Mouse (Mus musculus) layer of hippocampus, adult 9-10 months (tissue): ENCODE data around the gene B9d2.

Experiments used
- DNase-seq: peaks from one replicate; pipeline ENCODE4 v3.0.0; 2022; ENCODE audit warnings: low spot score

Gene B9d2

GRCm38 (mm10) chr7:25680514-25681258, at the start of gene B9d2:
B9d2 (plus strand) TSS chr7:25680780.
- peak; percentile 91 for DNase-seq

- DNase-seq, result no peak
Observed at GRCm38 (mm10) chr7:25632679-25633078, 47.9 kb upstream of the B9d2 start.

DNA sequence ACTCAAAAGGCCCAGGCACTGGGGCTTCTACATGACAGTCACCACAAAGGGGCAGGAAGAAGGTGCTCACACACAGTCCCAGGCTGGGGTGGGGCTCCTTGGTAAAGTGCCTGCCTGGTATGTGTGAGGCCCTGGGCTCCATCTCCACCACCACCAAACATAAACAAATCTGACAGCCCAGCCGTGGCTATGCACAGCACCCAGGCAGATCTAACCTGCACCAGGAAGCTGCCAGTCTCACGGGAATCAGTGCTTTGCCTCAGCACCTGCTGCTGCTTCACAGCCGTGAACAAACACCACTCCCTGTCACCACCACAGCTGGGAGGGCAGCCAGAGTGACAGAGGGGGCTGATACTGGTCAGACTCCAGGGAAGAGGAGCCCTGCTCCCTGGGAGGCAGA, 44.2 kb upstream of the B9d2 start:
- no peak for DNase-seq

- no peak for DNase-seq
Observed at GRCm38 (mm10) chr7:25637099-25637498, 43.5 kb upstream of the B9d2 start.

DNA sequence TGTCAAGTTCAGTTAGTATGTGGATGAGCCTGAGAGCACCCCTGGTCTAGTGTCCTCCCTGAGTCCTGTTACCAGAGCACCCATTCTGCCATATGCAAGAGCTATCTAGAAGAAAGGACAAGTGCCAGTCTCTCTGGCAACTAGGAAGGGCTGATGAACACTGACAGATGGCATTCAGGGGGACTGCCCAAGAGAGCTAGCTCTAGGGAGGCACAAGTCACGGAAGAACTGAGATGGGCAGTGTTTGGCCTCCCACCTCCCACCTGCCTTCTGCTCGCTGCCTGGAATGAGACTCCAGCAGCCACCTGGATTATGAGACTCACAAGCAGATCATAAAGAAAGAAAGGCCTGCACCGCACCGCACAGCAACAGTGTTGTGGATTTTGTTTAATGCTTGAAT, 40.8 kb upstream of the B9d2 start:
- no peak for DNase-seq

DNA sequence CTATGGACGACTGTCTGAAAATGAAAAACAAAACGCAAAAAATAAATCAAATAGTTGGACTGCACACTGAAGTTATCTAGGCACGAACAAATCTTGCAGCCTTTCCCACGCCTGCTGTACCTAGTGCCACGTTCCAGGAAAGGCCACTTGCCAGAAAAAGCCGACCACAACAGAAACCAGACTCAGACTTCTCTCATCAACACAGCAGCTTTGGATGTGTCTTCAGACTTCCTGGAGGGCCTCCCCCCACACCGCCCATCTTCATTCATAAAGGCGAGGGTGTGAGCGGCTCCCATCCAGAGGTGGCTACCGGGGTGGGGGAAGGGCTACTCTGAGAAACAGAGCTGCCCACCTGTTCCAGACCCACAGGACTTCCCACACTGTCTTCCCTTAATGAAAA, 36.4 kb upstream of the B9d2 start:
- DNase-seq, result no peak

GRCm38 (mm10) chr7:25644631-25645030, 35.9 kb upstream of the B9d2 start:
- no peak for DNase-seq

DNA sequence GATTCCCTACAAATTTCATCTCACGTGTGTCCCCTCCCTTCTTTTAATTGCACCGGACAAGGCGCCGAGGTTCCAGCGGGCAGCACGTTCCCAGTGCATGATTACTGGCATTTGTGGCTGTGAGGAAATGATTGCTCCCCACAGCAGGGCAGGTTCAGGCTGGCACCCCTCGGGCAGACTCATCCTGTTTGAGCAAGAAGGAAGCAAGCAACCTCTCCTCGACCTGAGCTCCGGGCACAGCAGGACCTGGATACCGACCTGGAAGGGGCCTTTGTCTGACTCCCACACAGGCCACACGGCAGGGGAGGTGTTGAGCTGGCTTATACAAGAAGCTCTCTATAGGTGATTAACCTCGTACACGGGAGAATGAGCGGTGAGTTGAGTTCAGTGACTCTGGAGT, 35.5 kb upstream of the B9d2 start:
- no peak for DNase-seq

DNA sequence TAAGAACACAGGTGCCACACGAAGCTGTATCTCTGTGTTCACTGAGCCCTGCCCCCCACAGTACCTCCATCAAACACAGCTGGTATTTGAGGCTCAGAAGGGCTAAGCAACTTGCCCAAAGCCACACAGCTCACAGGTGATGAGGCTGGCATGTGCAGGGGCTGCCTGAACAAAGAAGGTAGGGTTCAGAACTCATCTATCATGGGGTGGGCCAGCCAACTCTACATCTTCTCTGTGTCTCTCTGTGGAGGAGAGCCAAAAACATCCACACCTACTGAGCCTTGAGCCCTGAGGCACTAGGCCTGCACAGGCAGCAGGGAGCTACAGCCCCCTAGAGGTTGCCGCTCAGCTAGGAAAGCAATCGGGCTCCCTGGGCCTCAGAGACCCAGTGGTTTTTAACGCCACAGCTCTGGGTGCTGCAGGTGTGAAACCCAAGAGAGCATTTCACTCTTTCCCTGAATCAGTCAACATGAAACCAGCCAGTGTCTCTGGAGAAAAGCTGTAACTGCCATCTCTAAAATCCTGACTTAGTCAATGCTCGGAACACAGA, 32.9 kb upstream of the B9d2 start:
- DNase-seq, result no peak

GRCm38 (mm10) chr7:25649839-25650238, 30.7 kb upstream of the B9d2 start:
- no peak for DNase-seq

GRCm38 (mm10) chr7:25651281-25651680, 29.3 kb upstream of the B9d2 start:
- DNase-seq, result no peak

- no peak for DNase-seq
Observed at GRCm38 (mm10) chr7:25652244-25652759, 28.3 kb upstream of the B9d2 start.

DNA sequence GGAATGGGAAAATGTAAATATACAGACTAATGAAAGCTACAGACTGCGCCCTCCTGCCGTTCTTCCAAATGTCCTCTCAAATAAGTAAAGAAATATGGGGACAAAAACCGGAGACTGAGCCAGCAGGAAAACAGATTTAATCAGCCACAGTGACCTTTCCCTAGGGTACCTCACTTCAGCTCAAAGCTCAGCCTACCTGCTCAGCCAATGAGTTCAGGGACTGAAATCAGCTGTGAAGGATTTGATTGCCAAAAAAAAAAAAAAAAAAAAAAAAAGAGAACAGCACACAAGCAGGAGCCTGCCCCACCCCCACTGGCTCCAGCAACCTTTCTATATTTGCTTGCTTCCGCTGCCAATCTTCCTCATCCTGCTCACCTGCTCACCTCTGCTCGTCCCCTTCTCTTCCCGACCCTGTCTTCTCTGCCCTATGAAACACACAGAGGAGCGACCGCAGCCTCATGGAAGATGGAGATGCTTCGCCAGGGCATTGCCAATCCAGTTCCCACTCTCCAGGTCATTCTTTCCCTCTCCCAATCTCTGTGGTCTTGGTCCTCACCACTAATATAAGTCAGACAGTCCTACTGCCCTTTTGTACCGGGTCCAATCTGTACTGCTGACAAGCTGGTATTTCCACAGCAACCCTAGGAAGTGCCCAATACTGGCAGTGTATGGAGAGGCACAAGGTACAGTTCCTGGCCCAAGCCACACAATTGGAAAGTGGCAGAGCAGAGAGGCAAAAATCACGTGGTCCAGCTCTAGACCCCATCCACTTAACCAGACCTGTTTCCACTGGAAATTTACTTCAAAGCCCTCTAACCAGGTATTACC, 24.8 kb upstream of the B9d2 start:
- DNase-seq, result no peak

GRCm38 (mm10) chr7:25657785-25658184, 22.8 kb upstream of the B9d2 start:
- no peak for DNase-seq

DNA sequence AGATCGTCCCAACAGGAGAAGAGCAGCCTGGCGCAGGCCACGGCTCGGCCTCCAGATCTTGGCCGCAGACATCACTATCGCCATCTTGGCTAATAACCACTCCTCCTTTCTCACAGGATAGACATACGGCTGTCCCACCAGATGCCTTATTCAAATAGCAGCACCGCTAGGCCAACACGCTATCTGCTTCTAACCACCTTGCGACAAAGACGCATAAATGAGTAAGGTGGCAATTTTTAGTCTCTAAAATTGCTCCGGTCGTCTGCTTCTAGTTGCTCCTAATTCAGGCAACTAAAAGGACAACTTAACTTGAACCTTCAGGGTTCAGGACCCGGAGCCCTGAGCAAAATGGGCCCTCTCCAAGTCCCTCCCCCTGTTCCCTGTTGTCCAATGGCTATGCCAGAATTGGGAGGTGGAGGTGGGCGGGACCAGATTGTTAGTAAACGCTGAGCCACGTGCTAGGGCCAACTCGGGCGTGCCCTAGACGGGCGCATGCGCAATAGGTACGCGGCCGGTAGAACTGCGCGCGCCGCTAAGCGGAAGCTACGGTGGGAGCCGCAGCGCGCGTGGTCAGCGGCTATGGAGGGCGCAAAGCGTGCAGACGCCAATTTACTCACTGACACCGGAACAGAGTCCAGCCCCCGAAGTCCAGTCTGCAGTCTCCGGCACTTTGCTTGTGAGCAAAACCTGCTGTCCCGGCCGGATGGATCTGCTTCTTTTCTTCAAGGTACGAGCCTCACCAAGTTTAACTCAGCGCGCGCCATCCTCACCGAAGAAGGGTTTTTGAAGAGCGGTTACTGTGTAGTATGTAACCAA, 21.7 kb upstream of the B9d2 start, which contains the start of the genes Bckdha and Exosc5:
Bckdha (minus strand) TSS at position 325 of the 816 bp plus-strand sequence.
Exosc5 (plus strand) TSS at position 508 of the 816 bp plus-strand sequence.
- peak; percentile 99 for DNase-seq

- no peak for DNase-seq
Observed at GRCm38 (mm10) chr7:25666381-25666780, 14.2 kb upstream of the B9d2 start.

DNA sequence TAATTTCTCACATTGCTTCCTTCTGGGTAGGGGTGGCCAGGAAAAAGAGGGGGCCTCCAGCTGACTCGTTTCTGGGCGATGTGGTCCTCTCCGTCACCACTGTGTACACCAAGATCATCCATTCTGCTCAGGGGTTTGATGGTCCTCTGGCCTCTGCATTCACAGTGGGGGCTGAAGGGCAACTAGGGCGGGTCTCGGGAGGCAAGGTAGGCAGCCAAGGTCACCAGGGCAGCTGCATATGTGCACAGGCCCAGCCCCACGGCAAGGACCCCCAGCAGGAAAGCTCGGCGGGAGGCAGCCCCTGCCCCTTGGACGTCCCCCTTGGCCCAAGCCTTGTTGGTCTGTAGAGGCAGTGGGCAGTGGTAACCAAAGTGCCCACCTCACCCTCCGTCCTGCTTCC, 11.4 kb upstream of the B9d2 start:
- DNase-seq, result no peak

DNA sequence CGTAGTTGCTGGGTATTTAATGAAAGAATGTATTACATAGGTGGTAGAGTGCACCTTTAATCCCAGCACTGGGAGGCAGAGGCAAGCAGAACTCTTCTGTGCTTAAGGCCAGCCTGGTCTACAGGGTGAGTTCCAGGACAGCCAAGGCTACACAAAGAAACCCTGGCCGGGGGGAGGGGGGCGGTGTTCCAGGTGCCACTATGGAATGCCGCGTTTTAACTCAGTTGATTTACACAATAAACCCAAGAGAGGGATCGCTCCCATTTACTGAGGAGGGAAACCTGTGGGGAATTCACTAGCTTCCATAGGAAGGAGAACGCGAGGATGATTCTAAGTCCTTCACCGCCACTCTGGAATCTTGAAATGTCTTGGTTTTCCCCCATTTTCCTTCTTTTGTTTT, 10.9 kb upstream of the B9d2 start:
- no peak for DNase-seq

GRCm38 (mm10) chr7:25670096-25670495, 10.5 kb upstream of the B9d2 start:
- no peak for DNase-seq

GRCm38 (mm10) chr7:25671686-25672085, 8.9 kb upstream of the B9d2 start:
- DNase-seq, result no peak

DNA sequence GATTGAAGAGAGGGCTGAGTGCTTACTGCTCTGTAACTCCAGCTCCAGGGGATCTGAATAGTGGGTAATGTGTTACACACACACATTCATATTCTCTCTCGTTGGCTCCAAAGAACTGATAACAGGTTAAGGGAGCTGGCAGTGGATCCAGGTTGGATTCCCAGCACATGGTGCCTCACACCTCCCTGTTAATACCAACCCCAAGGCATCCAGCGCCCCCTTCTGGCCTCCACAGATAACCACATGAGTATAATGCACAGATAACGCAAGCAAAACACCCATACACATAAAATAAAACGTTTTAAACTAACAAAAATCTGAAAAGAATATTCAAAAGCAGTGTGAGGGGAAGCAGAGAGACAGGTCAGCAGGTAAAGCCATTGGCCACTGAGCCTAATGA, 8.1 kb upstream of the B9d2 start:
- no peak for DNase-seq

GRCm38 (mm10) chr7:25674297-25674696, 6.3 kb upstream of the B9d2 start:
- DNase-seq, result no peak
